Mouse (Mus musculus) hindbrain, embryonic 11.5 days (tissue): Measurements from ENCODE around the gene Opcml. TPM values are rescaled to one million over a fixed set of nuclear protein-coding genes. Genes with fewer than 3 reads are reported as not detected.

Source experiments
- ATAC-seq: fragments of 200-750 bp; cut with Nextera tagmentation; 2 replicates; pipeline ENCODE4 v1.8.0; 2017; ENCODE audit warnings: mild to moderate bottlenecking, moderate TSS enrichment, moderate library complexity; ENCODE audit not compliant: low FRiP score
- DNase-seq: peaks from one replicate; pipeline ENCODE4 v3.0.0-alpha.2; 2015; ENCODE audit warnings: low spot score
- H3K27ac ChIP-seq: fragments of 300-500 bp; sonication (generic); 2 replicates; pipeline ENCODE4 v1.5.1; 2014; ENCODE audit warnings: mild to moderate bottlenecking, low read depth, low read length
- H3K27me3 ChIP-seq: fragments of 300-500 bp; sonication (generic); 2 replicates; pipeline ENCODE4 v1.6.1; 2014; ENCODE audit warnings: mild to moderate bottlenecking, low read length, moderate library complexity, mixed read lengths; ENCODE audit not compliant: control insufficient read depth, insufficient read depth
- H3K36me3 ChIP-seq: fragments of 300-500 bp; sonication (generic); 2 replicates; pipeline ENCODE4 v1.6.1; 2014; ENCODE audit warnings: mild to moderate bottlenecking, low read length, moderate library complexity, mixed read lengths; ENCODE audit not compliant: control insufficient read depth, insufficient read depth
- H3K4me1 ChIP-seq: fragments of 300-500 bp; sonication (generic); replicated peaks from 2 replicates; pipeline ENCODE4 v1.6.1; 2014; ENCODE audit warnings: low read length, mixed read lengths; ENCODE audit not compliant: control insufficient read depth, insufficient read depth
- H3K4me2 ChIP-seq: fragments of 300-500 bp; sonication (generic); replicated peaks from 2 replicates; pipeline ENCODE4 v1.6.1; 2014; ENCODE audit warnings: mild to moderate bottlenecking, low read depth, low read length
- H3K4me3 ChIP-seq: fragments of 300-500 bp; sonication (generic); 2 replicates; pipeline ENCODE4 v1.5.1; 2014; ENCODE audit warnings: low read depth, low read length
- H3K9ac ChIP-seq: fragments of 300-500 bp; sonication (generic); 2 replicates; pipeline ENCODE4 v1.6.1; 2014; ENCODE audit warnings: low read depth, low read length
- H3K9me3 ChIP-seq: fragments of 300-500 bp; sonication (generic); 2 replicates; pipeline ENCODE4 v1.6.1; 2016; ENCODE audit warnings: low read length; ENCODE audit not compliant: control insufficient read depth
- WGBS: fragments of 180-500 bp; shearing (Covaris S2); extraction: QIAGEN DNeasy Blood & Tissue Kit; methylation state at CpG from one replicate; pipeline ENCODE4 v1.1.7; 2014; 5-methylcytosine and 5-hydroxymethylcytosine counted together
- polyA plus RNA-seq: library from polyadenylated mRNA; unstranded; fragments of >200 nt; fragmentation: Nextera tagmentation; extraction: Ambion mirVana; gene quantifications from 2 replicates; pipeline ENCODE4 v1.2.1, GENCODE M21; 2014

Opcml gene
- polyA plus RNA-seq, 1 experiment from 2014 or later, result 5.7 TPM

DNA sequence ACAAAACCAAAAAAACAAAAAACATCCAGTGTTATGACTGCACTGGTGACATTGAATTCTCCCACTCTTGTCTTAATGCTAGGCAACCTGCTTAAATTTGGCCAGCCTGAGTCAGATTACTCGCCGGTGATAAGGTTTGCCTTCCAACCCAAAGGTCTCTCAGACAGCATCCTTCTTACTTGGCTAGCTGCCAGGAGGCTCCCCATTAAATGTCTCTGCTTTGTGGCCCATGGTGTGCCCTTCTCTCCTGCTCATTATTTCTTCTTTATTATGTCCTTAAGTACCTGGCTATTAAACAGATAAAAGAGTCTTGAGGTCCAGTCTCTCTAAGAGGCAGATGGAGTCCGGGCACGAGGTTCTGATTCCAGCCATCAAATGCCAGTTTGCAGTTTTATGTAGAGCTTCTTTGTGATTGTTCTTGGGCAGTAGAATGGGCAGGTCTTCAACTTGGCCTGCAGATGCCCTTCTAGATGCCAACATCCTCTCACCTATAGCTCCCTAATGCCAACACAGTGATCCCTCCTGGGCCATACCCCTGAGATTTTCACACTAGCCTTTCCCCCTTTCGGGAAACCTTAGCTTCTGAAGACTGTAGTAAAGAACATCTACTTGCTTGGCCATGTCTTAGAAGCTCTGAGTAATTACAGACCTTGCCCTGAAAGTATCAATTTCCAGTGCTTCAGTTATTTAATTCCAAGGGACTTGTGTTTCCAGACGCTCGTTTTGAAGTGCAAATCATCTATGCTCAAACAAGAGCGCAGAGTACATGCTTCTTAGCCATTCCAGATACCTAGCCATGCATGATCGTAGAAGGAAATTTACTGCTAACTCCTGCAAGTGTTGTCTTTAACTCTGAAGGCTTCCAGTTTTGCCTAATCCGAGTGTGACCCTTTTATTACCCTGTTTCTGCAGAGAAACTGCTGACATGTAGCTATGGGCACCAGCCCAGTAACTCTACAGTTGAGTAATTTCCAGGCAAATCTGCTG, 986.2 kb downstream of the Opcml start:
- H3K4me1 ChIP-seq, result no peaks in the 10 kb centered on the region
- no peaks in the 10 kb centered on the region for H3K27me3 ChIP-seq
- H3K9me3 ChIP-seq, result no peaks in the 10 kb centered on the region
- DNase-seq (no peak), ATAC-seq (no peak)
- H3K4me3 ChIP-seq, result no peak overlapping the region
- no peak overlapping the region for H3K27ac ChIP-seq
- H3K9ac ChIP-seq, result no peak overlapping the region
- no peaks in the 10 kb centered on the region for H3K36me3 ChIP-seq
- 85% methylated on average over 10 of the region's 10 CpGs for whole genome bisulfite sequencing
- no peak overlapping the region for H3K4me2 ChIP-seq

DNA sequence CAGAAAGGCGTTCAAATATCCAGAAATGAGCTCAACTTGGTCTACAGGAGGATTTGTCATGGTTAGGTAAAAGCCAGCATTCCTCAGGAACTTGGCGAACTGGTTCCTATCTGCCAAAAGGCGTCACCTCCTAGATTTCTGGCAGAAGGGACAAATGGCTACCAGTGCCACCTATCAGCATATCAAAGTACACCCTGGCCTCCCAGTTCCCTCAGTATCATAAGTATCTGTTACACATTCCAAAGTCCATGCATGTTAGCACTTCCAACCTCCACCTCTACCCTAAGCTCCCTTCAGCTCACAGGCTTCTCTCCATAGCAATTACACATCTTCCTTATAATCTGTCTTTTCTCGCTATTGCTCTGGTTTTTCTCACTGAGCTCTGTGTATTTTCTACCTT, 993.3 kb downstream of the Opcml start:
- WGBS, result 68% methylated on average over 4 of the region's 4 CpGs
- no peak for ATAC-seq
- H3K9me3 ChIP-seq, result no peaks in the 10 kb centered on the region

DNA sequence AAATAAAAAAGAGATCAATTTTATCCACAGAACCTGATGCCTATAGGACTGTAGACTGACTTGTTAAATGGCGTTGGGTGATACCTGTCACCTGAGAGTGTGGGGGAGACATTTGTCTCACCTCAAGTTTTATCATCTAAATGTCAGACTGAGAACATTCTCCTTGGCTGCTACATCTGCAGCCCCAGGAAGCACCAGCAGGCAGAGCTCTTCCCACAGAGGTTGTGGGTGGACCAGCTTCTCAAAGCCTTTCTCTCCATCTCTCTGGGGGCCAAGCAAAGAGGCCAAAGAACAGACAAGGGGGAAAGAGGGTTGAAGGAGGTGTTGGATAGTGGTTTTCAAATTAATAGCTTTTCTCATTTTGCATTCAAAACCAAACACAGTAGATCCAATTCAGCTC, 998.9 kb downstream of the Opcml start:
- Histone ChIP-seq H3K4me3 (no peak overlapping the region), H3K27ac (no peak overlapping the region), H3K4me1 (no peaks in the 10 kb centered on the region), H3K9me3 (no peaks in the 10 kb centered on the region), H3K4me2 (no peak overlapping the region), H3K27me3 (no peaks in the 10 kb centered on the region), H3K36me3 (no peaks in the 10 kb centered on the region), H3K9ac (no peak overlapping the region)
- DNase-seq (no peak), ATAC-seq (no peak)
- WGBS, result 84% methylated on average over 1 of the region's 1 CpGs

More for the DNA sequence above, 993.3 kb downstream of the Opcml start:
- H3K4me2 ChIP-seq, result no peak overlapping the region
- no peak for DNase-seq
- no peak overlapping the region for H3K9ac ChIP-seq
- no peak overlapping the region for H3K27ac ChIP-seq
- no peak overlapping the region for H3K4me3 ChIP-seq
- H3K27me3 ChIP-seq, result no peaks in the 10 kb centered on the region
- no peaks in the 10 kb centered on the region for H3K4me1 ChIP-seq
- no peaks in the 10 kb centered on the region for H3K36me3 ChIP-seq

DNA sequence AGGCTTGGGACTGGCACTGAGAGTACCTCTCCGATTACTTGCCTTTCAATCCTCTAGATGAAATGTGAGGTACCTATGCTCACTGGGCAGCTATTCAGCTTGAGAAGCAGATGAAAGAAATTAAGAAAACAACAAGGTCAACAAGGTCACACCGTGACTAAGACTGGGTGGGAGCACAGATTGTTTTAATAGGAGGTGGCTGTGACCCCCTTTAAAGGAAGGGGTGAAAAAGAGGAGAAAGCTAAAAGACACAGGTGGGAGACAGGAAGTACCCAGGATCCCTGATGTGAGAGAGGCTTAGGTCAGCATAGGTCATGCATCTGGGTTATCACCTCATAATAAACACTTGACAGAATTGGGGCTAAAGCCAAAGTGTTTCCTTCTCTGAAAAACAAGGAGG, 1009.5 kb downstream of the Opcml start:
- Histone ChIP-seq H3K27ac (no peak overlapping the region), H3K4me2 (no peak overlapping the region), H3K36me3 (no peaks in the 10 kb centered on the region), H3K27me3 (no peaks in the 10 kb centered on the region), H3K4me3 (no peak overlapping the region), H3K9me3 (no peaks in the 10 kb centered on the region), H3K9ac (no peak overlapping the region), H3K4me1 (no peaks in the 10 kb centered on the region)
- 9% methylated on average over 2 of the region's 2 CpGs for WGBS
- ATAC-seq, result no peak
- DNase-seq, result no peak

DNA sequence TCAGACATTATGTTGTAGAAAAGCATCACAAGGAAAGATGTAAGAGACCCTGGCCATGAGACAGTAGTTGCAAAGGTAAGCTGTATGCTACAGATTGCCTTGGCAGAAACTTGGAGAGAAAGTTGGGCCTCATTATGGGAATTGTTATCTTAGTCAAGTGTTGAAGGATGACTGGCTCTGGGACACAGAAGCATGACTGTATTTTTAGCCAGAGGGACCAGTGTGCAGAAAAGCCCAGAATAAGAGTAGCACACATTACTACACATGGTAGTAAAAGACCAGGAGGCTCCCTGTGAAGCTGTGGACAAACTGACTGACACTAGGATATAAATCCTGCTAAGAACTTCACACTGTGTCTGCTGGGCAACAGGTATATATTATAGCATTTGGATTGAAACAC, 1016.1 kb downstream of the Opcml start:
- Histone ChIP-seq H3K9me3 (no peaks in the 10 kb centered on the region), H3K4me2 (no peak overlapping the region), H3K36me3 (no peaks in the 10 kb centered on the region), H3K4me3 (no peak overlapping the region), H3K27ac (no peak overlapping the region), H3K4me1 (no peaks in the 10 kb centered on the region), H3K27me3 (no peaks in the 10 kb centered on the region), H3K9ac (no peak overlapping the region)
- DNase-seq (no peak), ATAC-seq (no peak)

DNA sequence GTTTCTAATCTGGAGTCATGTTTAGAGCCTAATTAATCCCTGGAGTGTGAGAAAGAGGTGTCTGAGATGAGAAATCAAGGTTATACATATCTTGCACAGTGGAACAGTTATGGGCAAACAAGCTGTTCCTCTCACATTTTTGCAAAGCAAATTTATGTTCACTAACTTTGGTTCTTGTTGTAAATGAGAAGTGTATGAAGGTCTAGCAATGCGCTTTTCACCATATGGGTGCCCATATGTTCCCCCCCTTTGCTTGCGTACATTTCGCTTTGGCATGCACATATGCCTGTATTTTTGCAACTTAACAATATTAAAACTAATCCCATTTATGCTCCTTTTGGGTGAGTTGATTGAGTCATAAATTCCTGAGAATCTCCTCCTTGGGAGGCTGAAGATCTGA, 1031.5 kb downstream of the Opcml start:
- no peaks in the 10 kb centered on the region for H3K9me3 ChIP-seq
- 97% methylated on average over 3 of the region's 3 CpGs for WGBS
- H3K4me1 ChIP-seq, result no peaks in the 10 kb centered on the region
- DNase-seq (no peak), ATAC-seq (no peak)
- H3K4me2 ChIP-seq, result no peak overlapping the region
- H3K9ac ChIP-seq, result no peak overlapping the region
- no peaks in the 10 kb centered on the region for H3K36me3 ChIP-seq
- no peaks in the 10 kb centered on the region for H3K27me3 ChIP-seq
- H3K27ac ChIP-seq, result no peak overlapping the region
- no peak overlapping the region for H3K4me3 ChIP-seq

DNA sequence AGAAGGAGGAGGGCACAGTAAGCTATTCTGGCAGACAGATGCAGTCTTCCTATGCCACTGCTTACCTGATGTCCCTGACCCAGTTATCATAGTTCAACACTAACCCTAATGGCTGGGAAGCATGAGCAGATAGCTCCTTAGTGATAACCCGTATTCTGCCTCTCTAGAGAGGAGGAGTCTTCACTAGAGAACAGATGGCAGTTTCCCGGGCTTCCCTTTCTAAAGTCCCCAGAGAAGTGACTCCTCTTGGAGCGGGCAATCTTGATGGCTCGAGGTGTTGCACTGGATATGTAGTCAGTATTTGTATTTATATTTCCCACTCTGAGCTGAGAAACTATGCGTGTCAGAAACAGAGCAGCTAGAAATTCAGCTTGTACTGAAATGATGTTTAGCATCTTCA, 1031.9 kb downstream of the Opcml start:
- DNase-seq (no peak), ATAC-seq (no peak)
- Histone ChIP-seq H3K9ac (no peak overlapping the region), H3K27ac (no peak overlapping the region), H3K4me2 (no peak overlapping the region), H3K4me3 (no peak overlapping the region), H3K4me1 (no peaks in the 10 kb centered on the region), H3K36me3 (no peaks in the 10 kb centered on the region), H3K9me3 (no peaks in the 10 kb centered on the region), H3K27me3 (no peaks in the 10 kb centered on the region)
- WGBS, result 81% methylated on average over 5 of the region's 5 CpGs

DNA sequence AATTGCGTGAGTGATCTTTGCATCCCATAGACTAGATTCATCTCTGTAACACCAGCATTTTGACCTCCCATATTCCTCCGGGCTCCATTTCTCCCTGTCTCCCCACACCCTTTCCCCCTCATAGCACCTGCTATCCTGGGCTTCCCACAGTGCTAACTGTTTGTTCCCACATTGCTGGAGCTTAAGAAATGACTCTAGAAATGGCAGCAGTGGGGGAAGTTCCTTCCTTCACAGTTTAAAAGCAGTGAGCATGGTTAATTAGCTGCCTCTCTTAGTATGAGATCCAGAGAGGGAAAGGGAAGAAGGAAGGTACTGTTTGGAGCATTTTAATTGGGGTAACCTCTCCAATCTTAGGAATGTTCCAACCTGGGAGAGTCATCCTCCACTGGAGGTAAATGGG, 1035.2 kb downstream of the Opcml start:
- Histone ChIP-seq H3K36me3 (no peaks in the 10 kb centered on the region), H3K9me3 (no peaks in the 10 kb centered on the region), H3K4me2 (no peak overlapping the region), H3K9ac (no peak overlapping the region), H3K27ac (no peak overlapping the region), H3K27me3 (no peaks in the 10 kb centered on the region), H3K4me1 (no peaks in the 10 kb centered on the region), H3K4me3 (no peak overlapping the region)
- WGBS, result 84% methylated on average over 2 of the region's 2 CpGs
- DNase-seq (no peak), ATAC-seq (no peak)

DNA sequence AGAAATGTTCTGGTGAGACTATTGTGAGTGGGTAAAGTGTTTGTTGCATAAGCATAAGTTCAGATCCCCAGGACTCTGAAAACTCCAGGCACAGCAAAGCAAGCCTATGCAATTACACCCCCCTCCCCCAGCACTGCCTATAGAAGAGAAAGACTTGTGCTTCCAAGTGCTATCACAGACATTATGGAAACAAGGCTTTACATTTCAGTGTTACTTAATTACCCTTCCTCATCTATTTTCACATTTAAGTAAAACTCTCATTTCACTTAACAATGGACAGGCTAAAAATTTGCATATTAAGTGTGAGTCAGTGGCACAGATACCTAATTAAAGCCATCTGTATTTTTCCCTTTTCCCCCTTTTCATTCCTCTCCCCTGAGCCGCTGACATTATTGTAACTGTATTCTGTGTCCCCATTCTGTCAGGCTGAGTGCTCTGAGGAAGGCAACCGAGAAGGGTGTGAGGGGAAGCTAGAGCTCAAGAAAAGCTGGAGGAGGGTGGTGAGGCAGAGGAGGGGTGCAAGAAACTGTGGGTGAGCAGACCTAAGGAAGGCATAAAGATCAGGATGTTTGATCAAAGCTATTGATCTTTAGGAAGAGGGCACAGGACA, 1055.5 kb downstream of the Opcml start:
- H3K4me2 ChIP-seq, result no peak overlapping the region
- ATAC-seq (no peak), DNase-seq (no peak)
- WGBS, result 43% methylated on average over 2 of the region's 2 CpGs
- no peaks in the 10 kb centered on the region for H3K9me3 ChIP-seq
- H3K27ac ChIP-seq, result no peak overlapping the region
- no peaks in the 10 kb centered on the region for H3K27me3 ChIP-seq
- H3K4me3 ChIP-seq, result no peak overlapping the region
- no peaks in the 10 kb centered on the region for H3K4me1 ChIP-seq
- H3K36me3 ChIP-seq, result no peaks in the 10 kb centered on the region
- H3K9ac ChIP-seq, result no peak overlapping the region
